22 mouse cellular contexts compared by ENCODE assay signal in the genomic region with DNA sequence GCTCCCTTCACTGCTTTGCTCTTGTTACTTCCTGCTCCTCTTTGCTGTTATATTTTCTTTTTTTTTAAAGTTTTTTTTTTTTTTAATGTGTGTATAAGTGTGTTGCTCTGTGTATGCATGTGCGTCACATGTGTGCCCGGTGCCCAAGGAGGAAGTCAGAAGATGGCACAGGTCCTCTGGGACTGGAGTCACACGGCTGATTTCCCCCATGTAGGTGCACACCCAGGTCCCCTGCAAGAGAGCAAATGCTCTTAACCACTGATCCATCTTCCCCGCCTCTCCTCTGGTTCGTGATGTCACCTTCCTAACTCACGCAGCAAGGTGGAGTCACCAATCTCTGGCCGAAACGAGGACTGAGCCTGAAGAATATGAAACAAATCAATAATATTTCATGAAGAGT. TPM values are rescaled to one million over a fixed set of nuclear protein-coding genes. Genes with fewer than 3 reads are reported as not detected.
DNase-seq lines count a peak whose midpoint lies in the region; ATAC-seq and TF ChIP-seq lines count a peak whose summit lies in the region.
"Had no signal": no experiment of that assay in that cellular context is flagged by ENCODE, and none has a peak within 500 bp of the region (broad histone marks: within the 10 kb centered on the region; RNA-seq: fewer than 3 reads in every experiment).

No protein-coding gene starts in this region.

- H3K4me2 ChIP-seq in forebrain, postnatal 0 days (ENCODE audit: low read depth): no peak overlapping the region
- H3K4me2 ChIP-seq: heart, embryonic 15.5 days; kidney, embryonic 15.5 days; midbrain, embryonic 13.5 days had no signal

- H3K4me1 ChIP-seq in forebrain, postnatal 0 days (ENCODE audit: insufficient read depth): no peaks in the 10 kb centered on the region
- H3K4me1 ChIP-seq: midbrain, embryonic 13.5 days had no signal

- H3K36me3 ChIP-seq in forebrain, postnatal 0 days (ENCODE audit: insufficient read depth): no peaks in the 10 kb centered on the region
- H3K36me3 ChIP-seq: heart, embryonic 15.5 days; kidney, embryonic 15.5 days; midbrain, embryonic 13.5 days had no signal

- no peaks in the 10 kb centered on the region for H3K9me3 ChIP-seq in forebrain, postnatal 0 days (ENCODE audit: low read length)
- H3K9me3 ChIP-seq: heart, embryonic 15.5 days; kidney, embryonic 15.5 days; midbrain, embryonic 13.5 days had no signal

- intact Hi-C loops in heart, postnatal 25 days (cut with DNase I): no loop called here

- DNase-seq in heart, adult 11 months: peak; percentile 92
- no peak for DNase-seq in heart, postnatal 25 days (ENCODE audit: low spot score)
- DNase-seq in B cell, adult 2 months: peak; percentile 87 to 92
- peak; percentile 57 for DNase-seq in spleen, adult 12 weeks (ENCODE audit: low spot score)
- DNase-seq in forebrain, postnatal 0 days: no peak
- no peak for DNase-seq in right cerebral cortex, postnatal 36 days (ENCODE audit: low spot score in 2 of 2)
- DNase-seq in right cerebral cortex, adult 2 months (ENCODE audit: low spot score in 2 of 2): no peak
- DNase-seq: adrenal gland, postnatal 14 days; cerebellum, adult 8-10 months; gastrocnemius, postnatal 25 days; kidney, postnatal 36 days had no signal

- peak; percentile 10 for ATAC-seq in activated CD4-positive, CD25-positive, alpha-beta regulatory T cell, adult 4 months
- no peak for ATAC-seq in forebrain, postnatal 0 days
- ATAC-seq: hindbrain, postnatal 0 days; intestine, postnatal 0 days; midbrain, embryonic 13.5 days had no signal

- no peak overlapping the region for H3K9ac ChIP-seq in forebrain, postnatal 0 days
- H3K9ac ChIP-seq: heart, embryonic 15.5 days; kidney, embryonic 15.5 days; midbrain, embryonic 13.5 days had no signal

- H3K4me3 ChIP-seq in forebrain, postnatal 0 days (ENCODE audit: low read depth, low read length): no peak overlapping the region
- H3K4me3 ChIP-seq: heart, embryonic 15.5 days; kidney, embryonic 15.5 days; midbrain, embryonic 13.5 days had no signal

- H3K27me3 ChIP-seq in forebrain, postnatal 0 days (ENCODE audit: insufficient read depth, low read length): no peaks in the 10 kb centered on the region
- H3K27me3 ChIP-seq: heart, embryonic 15.5 days; kidney, embryonic 15.5 days; midbrain, embryonic 13.5 days had no signal

- TF ChIP-seq CTCF in forebrain, postnatal 0 days (IDR thresholded peaks at IDR 0.05; ENCODE audit: low read depth): no peak

- 95% methylated on average over 8 of the region's 8 CpGs for WGBS in forebrain, postnatal 0 days

- H3K27ac ChIP-seq in forebrain, postnatal 0 days (ENCODE audit: low read depth, low read length): no peak overlapping the region
- H3K27ac ChIP-seq: hindbrain, postnatal 0 days; midbrain, embryonic 13.5 days had no signal

RNA-seq across cellular contexts. Expression of gene Gsto2, which starts 22.7 kb away (rescaled TPM):
- total RNA-seq in heart, postnatal 25 days (2021): 1 to 10 TPM; 1.9 to 2.0 TPM
- under 1 TPM in 1 of 2 experiments, not detected in 1; 0.74 TPM for polyA plus RNA-seq in activated CD4-positive, CD25-positive, alpha-beta regulatory T cell, adult 4 months (2017; shearing (Covaris generic))
- total RNA-seq in forebrain, postnatal 0 days (2014; rRNA removed): 0.77 and 0.95 TPM in 2 replicates
- polyA plus RNA-seq in forebrain, postnatal 0 days (2015; fragmentation: Nextera tagmentation; extraction: Ambion mirVana): 0.88 and 0.93 TPM in 2 replicates
- total RNA-seq: common myeloid progenitor, adult 5-6 weeks; hematopoietic stem cell, adult 5-6 weeks; MEL had no signal

RNA-seq across cellular contexts. Expression of gene Cfap43, which starts 31.1 kb away (rescaled TPM):
- under 1 TPM in 1 of 2 experiments, not detected in 1; 0.25 TPM for total RNA-seq in heart, postnatal 25 days (2021)
- under 1 TPM; 0.28 to 0.32 TPM for polyA plus RNA-seq in activated CD4-positive, CD25-positive, alpha-beta regulatory T cell, adult 4 months (2017; shearing (Covaris generic))
- 2.1 and 2.3 TPM in 2 replicates for total RNA-seq in forebrain, postnatal 0 days (2014; rRNA removed)
- 0.99 and 1.8 TPM in 2 replicates for polyA plus RNA-seq in forebrain, postnatal 0 days (2015; fragmentation: Nextera tagmentation; extraction: Ambion mirVana)
- total RNA-seq: adrenal gland, postnatal 14 days; common myeloid progenitor, adult 5-6 weeks; gastrocnemius, postnatal 25 days; liver, adult 2 months had no signal
- polyA plus RNA-seq: liver, adult 2 months; liver, embryonic 16.5 days had no signal

RNA-seq across cellular contexts. Expression of gene Itprip, which starts 31.1 kb away (rescaled TPM):
- 1 to 10 TPM; 9.0 to 9.9 TPM for total RNA-seq in heart, postnatal 25 days (2021)
- 10 to 100 TPM in 1 of 2 experiments, 1 to 10 TPM in 1; 6.2 to 11.9 TPM for polyA plus RNA-seq in activated CD4-positive, CD25-positive, alpha-beta regulatory T cell, adult 4 months (2017; shearing (Covaris generic))
- 3.8 and 4.9 TPM in 2 replicates for total RNA-seq in forebrain, postnatal 0 days (2014; rRNA removed)
- polyA plus RNA-seq in forebrain, postnatal 0 days (2015; fragmentation: Nextera tagmentation; extraction: Ambion mirVana): 2.2 and 2.4 TPM in 2 replicates

RNA-seq across cellular contexts. Expression of gene Gsto1, which starts 33.3 kb away (rescaled TPM):
- 100 to 1,000 TPM; 165 to 166 TPM for total RNA-seq in heart, postnatal 25 days (2021)
- 10 to 100 TPM; 27.1 to 29.5 TPM for polyA plus RNA-seq in activated CD4-positive, CD25-positive, alpha-beta regulatory T cell, adult 4 months (2017; shearing (Covaris generic))
- total RNA-seq in forebrain, postnatal 0 days (2014; rRNA removed): 120 and 187 TPM in 2 replicates
- polyA plus RNA-seq in forebrain, postnatal 0 days (2015; fragmentation: Nextera tagmentation; extraction: Ambion mirVana): 166 and 184 TPM in 2 replicates

RNA-seq across cellular contexts. Expression of gene Cfap58, which starts 49.4 kb away (rescaled TPM):
- total RNA-seq in heart, postnatal 25 days (2021): 1 to 10 TPM; 2.6 to 3.3 TPM
- under 1 TPM in 1 of 2 experiments, not detected in 1; 0.37 TPM for polyA plus RNA-seq in activated CD4-positive, CD25-positive, alpha-beta regulatory T cell, adult 4 months (2017; shearing (Covaris generic))
- total RNA-seq in forebrain, postnatal 0 days (2014; rRNA removed): 0.46 and 2.6 TPM in 2 replicates
- 0.42 and 0.62 TPM in 2 replicates for polyA plus RNA-seq in forebrain, postnatal 0 days (2015; fragmentation: Nextera tagmentation; extraction: Ambion mirVana)
- total RNA-seq: adrenal gland, postnatal 14 days; common myeloid progenitor, adult 5-6 weeks; gastrocnemius, postnatal 25 days; hematopoietic stem cell, adult 5-6 weeks; liver, adult 2 months; MEL had no signal
- polyA plus RNA-seq: intestine, postnatal 0 days; kidney, embryonic 15.5 days; liver, adult 2 months; liver, embryonic 16.5 days had no signal

Comparison
In these comparisons a context has a peak if more than half of its experiments do, and no peak if none do; other contexts are left out.
1. DNase-seq: peak in heart, adult 11 months (single experiment), B cell, adult 2 months (2 of 2) and spleen, adult 12 weeks (single experiment); none in heart, postnatal 25 days (single experiment), forebrain, postnatal 0 days (single experiment), right cerebral cortex, postnatal 36 days (0 of 2) and right cerebral cortex, adult 2 months (0 of 2).